Mouse (Mus musculus): ENCODE results near the gene Vps8.

DNA sequence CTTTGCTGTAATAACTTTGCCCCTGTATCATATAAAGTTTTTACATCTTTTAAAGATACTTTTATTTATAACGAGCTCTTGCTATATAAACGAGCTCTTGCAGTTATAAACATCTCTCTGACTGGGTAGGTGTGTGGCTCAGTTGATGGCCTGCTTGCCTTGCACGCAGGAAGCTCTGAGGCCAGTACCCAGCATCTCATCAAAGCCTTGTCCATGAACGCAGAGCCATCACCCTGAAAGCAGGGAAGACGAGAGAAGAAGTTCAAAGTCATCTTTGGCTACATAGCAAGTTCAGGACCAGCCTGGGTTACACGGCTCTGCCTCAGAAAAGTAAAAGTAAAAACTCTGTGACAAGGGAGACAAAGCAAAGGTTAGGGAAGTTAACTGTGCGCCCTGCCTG lies 147.0 kb downstream of the Vps8 start:
- no peak for TF ChIP-seq CTCF (IDR thresholded peaks at IDR 0.05; ENCODE audit: extremely low read depth, insufficient read depth, low read length)
- no peak for TF ChIP-seq POLR2A (IDR thresholded peaks at IDR 0.05; ENCODE audit: extremely low read depth, insufficient read depth, low read length)

Measured in cortical plate, adult 2 months (tissue).